Mouse (Mus musculus): ENCODE measurements around the gene Gm26920.

DNA sequence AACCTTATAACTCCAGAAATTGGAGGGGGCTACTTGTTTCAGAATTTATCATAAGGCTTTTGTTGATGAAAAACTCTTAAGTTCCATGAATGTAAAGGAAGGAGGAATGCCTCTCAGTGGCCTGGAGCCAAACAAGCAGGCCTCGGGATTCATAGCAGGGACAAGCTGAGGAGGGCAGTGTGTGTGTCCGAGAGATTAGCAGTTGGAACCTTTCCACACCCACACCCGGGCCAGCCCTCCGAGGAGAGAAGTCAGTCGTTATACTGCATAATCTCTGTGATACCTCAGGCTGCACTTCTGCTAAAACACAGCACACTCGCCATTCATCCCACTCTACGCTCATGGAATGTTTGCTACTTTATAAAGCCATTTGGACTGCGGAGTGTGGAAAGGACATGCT is 66.4 kb downstream of the Gm26920 start:
- TF ChIP-seq POLR2A (IDR thresholded peaks at IDR 0.05; ENCODE audit: control insufficient read depth, low read depth, low read length) (no peak), CTCF (IDR thresholded peaks at IDR 0.05; ENCODE audit: control insufficient read depth, insufficient read depth, insufficient replicate concordance, low read depth, low read length) (no peak)
